Mouse (Mus musculus): ENCODE data around the gene Antxr1.

DNA sequence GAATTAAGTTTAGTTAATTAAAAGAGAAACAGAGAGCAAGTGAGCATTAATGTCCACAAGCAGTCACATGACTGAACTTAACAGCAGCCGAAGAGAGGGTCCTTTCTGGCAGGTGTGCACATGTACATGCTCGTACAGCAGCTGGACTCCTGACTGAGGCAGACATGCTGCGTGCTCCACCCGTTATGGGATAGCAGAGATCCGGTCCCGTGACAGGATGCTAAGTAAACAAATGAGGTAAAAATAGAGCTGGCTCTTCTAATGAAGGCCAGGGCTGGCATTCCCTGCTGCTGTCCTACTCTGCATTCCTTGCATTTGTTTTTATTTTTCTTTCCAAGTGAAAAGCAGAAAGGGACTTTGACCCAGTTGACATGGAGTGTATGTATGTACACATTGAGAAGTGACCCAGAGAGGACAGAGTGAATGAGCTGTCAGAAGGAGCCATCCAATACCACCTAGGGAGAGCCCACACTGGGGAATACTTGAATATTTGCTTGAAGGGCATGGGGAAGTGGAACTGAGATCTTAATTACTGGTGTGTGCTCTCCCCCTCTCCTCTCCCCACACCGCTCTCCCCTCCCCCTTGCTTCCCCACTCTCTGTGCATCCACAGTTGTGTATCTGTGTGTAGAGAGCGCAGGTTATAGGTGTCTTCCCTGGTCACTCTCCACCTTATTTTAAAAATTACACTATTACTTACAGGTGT lies 208.4 kb downstream of the Antxr1 start:
- TF ChIP-seq CTCF (conservative IDR thresholded peaks at IDR 0.05 in 1 of 2, IDR thresholded peaks at IDR 0.05 in 1 of 2; ENCODE audit: low read depth in 2 of 2, low read length in 2 of 2): no peak
- TF ChIP-seq SMC3 (IDR thresholded peaks at IDR 0.05; ENCODE audit: low read depth, low read length): no peak
- TF ChIP-seq ZMIZ1 (IDR thresholded peaks at IDR 0.05; ENCODE audit: low read depth, low read length): no peak
- no peak for TF ChIP-seq POLR2AphosphoS2 (IDR thresholded peaks at IDR 0.05; ENCODE audit: low read depth, low read length)
- TF ChIP-seq HCFC1 (IDR thresholded peaks at IDR 0.05; ENCODE audit: low read depth, low read length): no peak
- no peak for TF ChIP-seq CHD1 (IDR thresholded peaks at IDR 0.05; ENCODE audit: low read depth, low read length)
- no peak for TF ChIP-seq MAFK (IDR thresholded peaks at IDR 0.05; ENCODE audit: insufficient replicate concordance, low read length)
- TF ChIP-seq POLR2A (IDR thresholded peaks at IDR 0.05; ENCODE audit: low read depth, low read length): no peak
